Mouse (Mus musculus): Measurements from ENCODE around the gene Gsk3a. TPM values are rescaled to one million over a fixed set of nuclear protein-coding genes. Genes with fewer than 3 reads are reported as not detected.

Gene Gsk3a
- 56.6 and 57.3 TPM in 2 replicates for polyA plus RNA-seq (2012; rRNA removed)

DNA sequence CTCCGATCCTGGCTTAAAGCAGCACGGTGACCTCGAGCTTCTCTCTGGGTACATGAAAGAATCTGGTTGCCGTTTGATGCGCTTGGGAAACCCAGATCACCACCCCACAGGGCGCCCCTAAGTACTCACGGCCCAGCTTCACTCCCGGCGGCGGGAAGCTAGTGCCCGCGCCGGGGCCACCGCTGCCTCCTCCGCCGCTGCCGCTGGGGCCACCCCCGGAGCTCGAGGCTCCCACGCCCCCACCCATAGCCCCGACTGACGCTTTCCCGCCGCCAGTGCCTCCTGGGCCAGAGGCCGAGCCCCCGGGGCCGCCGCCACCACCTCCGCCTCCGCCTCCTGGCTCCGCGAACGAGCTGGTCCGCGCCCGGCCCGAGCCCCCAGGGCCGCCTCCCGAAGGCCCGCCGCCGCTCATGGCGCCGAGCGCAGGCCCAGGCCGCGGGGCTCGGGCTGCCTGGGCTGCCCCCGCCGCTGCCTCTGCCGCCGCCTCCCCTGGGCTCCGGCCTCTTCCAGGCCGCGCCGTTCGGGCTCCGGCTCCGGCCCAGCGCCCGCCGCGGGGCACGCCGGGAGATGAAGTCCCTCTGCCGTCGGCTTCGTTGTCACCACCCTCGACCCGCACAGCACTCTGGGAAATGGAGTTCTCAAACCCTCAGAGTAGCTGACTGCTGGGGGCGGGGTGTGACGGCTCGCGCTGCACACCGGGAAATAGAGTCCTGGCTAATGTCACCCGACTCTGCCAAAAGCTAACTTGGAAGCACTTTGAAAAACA, at the start of gene Gsk3a:
Gene Gsk3a, minus strand, starts transcription at position 603 of the 766 bp plus-strand sequence.

DNA sequence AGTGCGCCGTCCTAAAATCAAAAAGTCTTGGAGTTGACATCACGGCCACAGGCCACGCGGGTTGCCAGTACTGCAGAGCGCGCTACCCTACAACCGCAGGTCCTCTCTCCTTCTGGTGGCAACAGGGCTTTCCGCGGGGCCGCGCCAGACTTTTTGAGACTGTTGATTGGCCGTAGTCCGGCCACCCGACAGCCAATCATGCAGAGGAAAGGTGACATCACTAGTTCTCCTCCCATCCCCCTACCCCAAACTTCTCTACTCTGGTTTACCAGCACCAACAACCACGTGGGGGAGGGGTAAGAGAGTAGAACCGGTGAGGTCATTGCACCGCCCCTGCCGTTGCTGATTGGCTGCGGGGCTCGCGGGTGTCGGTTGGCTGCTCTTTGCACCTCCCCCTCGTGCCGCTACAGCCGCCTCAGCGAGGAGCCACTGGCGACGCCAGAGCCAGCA, 29.7 kb upstream of the Gsk3a start, which contains the start of gene Cic:
Gene Cic, plus strand, starts transcription at position 404 of the 450 bp plus-strand sequence.

GRCm38 (mm10) chr7:25250141-25250972, 12.7 kb upstream of the Gsk3a start, which contains the start of gene Erf:
Gene Erf, minus strand, starts transcription at chr7:25250761.

GRCm38 (mm10) chr7:25221102-25221883, 16.4 kb downstream of the Gsk3a start, which contains the start of gene Zfp526:
Gene Zfp526, plus strand, starts transcription at chr7:25221425.

GRCm38 (mm10) chr7:25220457-25221101, 17.1 kb downstream of the Gsk3a start, which contains the start of gene Dedd2:
Gene Dedd2, minus strand, starts transcription at chr7:25220615.

DNA sequence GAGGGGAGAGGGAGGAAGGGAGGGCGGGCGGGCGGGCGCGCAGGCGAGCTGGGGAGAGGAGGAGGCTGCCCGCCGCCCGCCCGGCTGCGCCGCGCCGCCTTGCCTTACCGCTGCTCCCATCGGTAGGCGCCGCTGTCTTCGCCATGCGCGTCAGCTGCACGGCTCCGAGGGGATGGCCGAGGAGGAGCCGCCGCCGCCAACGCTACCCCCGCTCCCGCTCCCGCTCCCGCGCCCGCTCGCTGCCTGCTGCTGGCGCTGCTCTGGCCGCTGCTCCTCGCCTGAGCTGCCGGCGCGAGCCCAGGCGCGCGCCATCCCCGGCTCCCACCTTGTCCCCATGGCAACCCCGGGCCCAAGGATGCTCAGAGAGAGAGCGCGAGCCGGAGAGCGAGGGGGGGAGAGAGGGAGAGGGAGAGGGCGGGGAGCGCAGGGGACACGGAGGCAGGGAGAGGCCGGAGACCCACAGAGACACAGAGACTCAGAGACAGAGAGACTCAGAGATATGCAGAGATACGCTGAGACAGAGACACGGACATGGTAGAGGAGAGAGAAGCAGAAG, 58.0 kb downstream of the Gsk3a start, which contains the start of gene Pou2f2:
Gene Pou2f2, minus strand, starts transcription at position 121 of the 556 bp plus-strand sequence.

Other genes starting within 250 kb of the Gsk3a start
- 0.75 and 1.8 TPM in 2 replicates for gene Atp1a3, start 231.9 kb downstream of the Gsk3a start, polyA plus RNA-seq (2012; rRNA removed)
- 20.0 and 23.3 TPM in 2 replicates for gene Grik5, start 165.5 kb downstream of the Gsk3a start, polyA plus RNA-seq (2012; rRNA removed)
- 22.3 and 26.9 TPM in 2 replicates for gene Zfp574, start 165.3 kb downstream of the Gsk3a start, polyA plus RNA-seq (2012; rRNA removed)
- gene Pou2f2, start 58.1 kb downstream of the Gsk3a start, polyA plus RNA-seq (2012; rRNA removed): 0.43 and 0.74 TPM in 2 replicates
- gene Dedd2, start 17.2 kb downstream of the Gsk3a start, polyA plus RNA-seq (2012; rRNA removed): 36.0 and 52.0 TPM in 2 replicates
- 4.5 and 5.4 TPM in 2 replicates for gene Zfp526, start 16.4 kb downstream of the Gsk3a start, polyA plus RNA-seq (2012; rRNA removed)
- 24.7 and 28.1 TPM in 2 replicates for gene Erf, start 12.9 kb upstream of the Gsk3a start, polyA plus RNA-seq (2012; rRNA removed)
- 34.1 and 42.6 TPM in 2 replicates for gene Cic, start 29.9 kb upstream of the Gsk3a start, polyA plus RNA-seq (2012; rRNA removed)
- gene Pafah1b3, start 60.1 kb upstream of the Gsk3a start, polyA plus RNA-seq (2012; rRNA removed): 83.7 and 97.6 TPM in 2 replicates
- not detected in 2 replicates for gene Prr19, start 63.6 kb upstream of the Gsk3a start, polyA plus RNA-seq (2012; rRNA removed)
- 0.70 and 1.0 TPM in 2 replicates for gene Tmem145, start 68.3 kb upstream of the Gsk3a start, polyA plus RNA-seq (2012; rRNA removed)
- gene Megf8, start 79.3 kb upstream of the Gsk3a start, polyA plus RNA-seq (2012; rRNA removed): 17.0 and 17.9 TPM in 2 replicates
- 2,206 and 4,043 TPM in 2 replicates for gene Cnfn, start 131.9 kb upstream of the Gsk3a start, polyA plus RNA-seq (2012; rRNA removed)
- 26.7 and 31.7 TPM in 2 replicates for gene Lipe, start 160.9 kb upstream of the Gsk3a start, polyA plus RNA-seq (2012; rRNA removed)
- 73.0 and 75.1 TPM in 2 replicates for gene Cxcl17, start 175.0 kb upstream of the Gsk3a start, polyA plus RNA-seq (2012; rRNA removed)
- gene Ceacam1, start 239.8 kb upstream of the Gsk3a start, polyA plus RNA-seq (2012; rRNA removed): 4.1 and 5.9 TPM in 2 replicates